Mouse (Mus musculus) stomach, embryonic 14.5 days (tissue): ENCODE data around the gene Magix. TPM values are rescaled to one million over a fixed set of nuclear protein-coding genes. Genes with fewer than 3 reads are reported as not detected.

ENCODE experiments used
- ATAC-seq: fragments of 200-750 bp; cut with Nextera tagmentation; 2 replicates; pipeline ENCODE4 v1.8.0; 2017; ENCODE audit warnings: low read depth, moderate TSS enrichment; ENCODE audit not compliant: insufficient number of reproducible peaks, insufficient read depth, low FRiP score
- H3K27ac ChIP-seq: fragments of 300-500 bp; sonication (generic); 2 replicates; pipeline ENCODE4 v1.5.1; 2014; ENCODE audit warnings: mild to moderate bottlenecking, low read length, moderate library complexity, mixed read lengths
- H3K27me3 ChIP-seq: fragments of 300-500 bp; sonication (generic); 2 replicates; pipeline ENCODE4 v1.6.1; 2014; ENCODE audit warnings: low read length, control low read depth, mixed read lengths; ENCODE audit not compliant: control insufficient read depth, insufficient read depth
- H3K36me3 ChIP-seq: fragments of 300-500 bp; sonication (generic); 2 replicates; pipeline ENCODE4 v1.6.1; 2014; ENCODE audit warnings: mild to moderate bottlenecking, control low read depth, low read length, moderate library complexity, mixed read lengths; ENCODE audit not compliant: control insufficient read depth, insufficient read depth
- H3K4me1 ChIP-seq: fragments of 300-500 bp; sonication (generic); 2 replicates; pipeline ENCODE4 v1.6.1; 2014; ENCODE audit warnings: low read length, control low read depth, mixed read lengths; ENCODE audit not compliant: control insufficient read depth, insufficient read depth
- H3K4me2 ChIP-seq: fragments of 300-500 bp; sonication (generic); replicated peaks from 2 replicates; pipeline ENCODE4 v1.6.1; 2014; ENCODE audit warnings: low read depth, low read length, control low read depth
- H3K4me3 ChIP-seq: fragments of 300-500 bp; sonication (generic); 2 replicates; pipeline ENCODE4 v1.5.1; 2014; ENCODE audit warnings: low read depth, low read length, control low read depth
- H3K9ac ChIP-seq: fragments of 300-500 bp; sonication (generic); replicated peaks from 2 replicates; pipeline ENCODE4 v1.6.1; 2014; ENCODE audit warnings: low read depth, mild to moderate bottlenecking, control low read depth, low read length, moderate library complexity, mixed read lengths
- H3K9me3 ChIP-seq: fragments of 300-500 bp; sonication (generic); 2 replicates; pipeline ENCODE4 v1.6.1; 2016; ENCODE audit warnings: low read depth, low read length, control low read depth; ENCODE audit not compliant: control insufficient read depth
- WGBS: fragments of 180-500 bp; shearing (Covaris S2); extraction: QIAGEN DNeasy Blood & Tissue Kit; methylation state at CpG from one replicate; pipeline ENCODE4 v1.1.7; 2014; 5-methylcytosine and 5-hydroxymethylcytosine counted together
- polyA plus RNA-seq: library from polyadenylated mRNA; unstranded; fragments of >200 nt; fragmentation: Nextera tagmentation; extraction: Ambion mirVana; gene quantifications from 2 replicates; pipeline ENCODE4 v1.2.1, GENCODE M21; 2014

Gene Magix
- polyA plus RNA-seq, 1 experiment from 2014 or later = 0.71 TPM

DNA sequence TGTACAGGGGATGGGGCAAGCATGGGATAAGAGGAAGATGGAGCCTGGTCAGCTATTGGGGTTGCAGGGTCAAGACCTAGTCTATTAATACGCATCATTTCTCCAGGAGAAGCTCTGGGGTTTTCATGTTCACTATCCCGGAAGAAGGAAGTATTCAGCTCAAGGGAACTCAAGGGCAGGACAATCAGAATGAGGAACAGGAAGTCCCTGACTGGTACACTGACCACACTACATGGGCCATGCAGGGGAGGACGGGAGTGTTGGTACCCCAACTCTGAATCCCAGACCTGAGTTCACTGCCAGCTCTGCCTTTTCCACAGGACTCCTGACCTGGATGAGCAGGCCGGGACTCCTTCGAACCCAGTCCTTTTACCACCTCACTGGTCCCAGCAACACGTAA, 48.5 kb downstream of the Magix start:
- H3K9ac ChIP-seq = no peak overlapping the region
- no peaks in the 10 kb centered on the region for H3K27me3 ChIP-seq
- ATAC-seq = no peak
- H3K9me3 ChIP-seq = no peaks in the 10 kb centered on the region
- H3K4me1 ChIP-seq = no peaks in the 10 kb centered on the region
- 83% methylated on average over 6 of the region's 6 CpGs for WGBS
- H3K4me2 ChIP-seq = no peak overlapping the region
- no peak overlapping the region for H3K4me3 ChIP-seq
- H3K36me3 ChIP-seq = no peaks in the 10 kb centered on the region
- no peak overlapping the region for H3K27ac ChIP-seq

Other genes with a start within 250 kb of the Magix start
- 0.07 TPM in 1 of 2 replicates, not detected in the other for gene Foxp3, start 107.6 kb downstream of the Magix start, polyA plus RNA-seq
- 1.9 TPM in 2 replicates for gene Ppp1r3f, start 107.0 kb downstream of the Magix start, polyA plus RNA-seq
- gene Ccdc22, start 75.7 kb downstream of the Magix start, polyA plus RNA-seq = 26.2 and 29.4 TPM in 2 replicates
- 0.13 TPM in 1 of 2 replicates, not detected in the other for gene Cacna1f, start 74.2 kb downstream of the Magix start, polyA plus RNA-seq
- 5.2 and 7.4 TPM in 2 replicates for gene Syp, start 42.8 kb downstream of the Magix start, polyA plus RNA-seq
- 11.1 and 12.0 TPM in 2 replicates for gene Prickle3, start 24.0 kb downstream of the Magix start, polyA plus RNA-seq
- gene Plp2, start 9.9 kb downstream of the Magix start, polyA plus RNA-seq = 299 and 310 TPM in 2 replicates
- 39.0 and 42.0 TPM in 2 replicates for gene Gpkow, start 15.9 kb upstream of the Magix start, polyA plus RNA-seq
- gene Wdr45, start 33.1 kb upstream of the Magix start, polyA plus RNA-seq = 26.7 and 28.8 TPM in 2 replicates
- gene Gm45208, start 41.0 kb upstream of the Magix start, polyA plus RNA-seq = 0.54 TPM in 1 of 2 replicates, not detected in the other
- gene Praf2, start 47.2 kb upstream of the Magix start, polyA plus RNA-seq = 91.5 and 95.7 TPM in 2 replicates
- gene Ccdc120, start 69.7 kb upstream of the Magix start, polyA plus RNA-seq = 18.5 and 24.6 TPM in 2 replicates
- gene Tfe3, start 81.3 kb upstream of the Magix start, polyA plus RNA-seq = 20.9 and 22.3 TPM in 2 replicates
- gene Gripap1, start 108.5 kb upstream of the Magix start, polyA plus RNA-seq = 35.7 and 41.8 TPM in 2 replicates
- gene Kcnd1, start 141.0 kb upstream of the Magix start, polyA plus RNA-seq = 2.8 and 2.9 TPM in 2 replicates
- gene Otud5, start 160.1 kb upstream of the Magix start, polyA plus RNA-seq = 28.5 and 33.6 TPM in 2 replicates
- 8.0 and 10.8 TPM in 2 replicates for gene Pim2, start 197.0 kb upstream of the Magix start, polyA plus RNA-seq
- gene Slc35a2, start 202.8 kb upstream of the Magix start, polyA plus RNA-seq = 16.8 and 17.4 TPM in 2 replicates
- gene Pqbp1, start 218.0 kb upstream of the Magix start, polyA plus RNA-seq = 102 and 104 TPM in 2 replicates
- gene Timm17b, start 218.1 kb upstream of the Magix start, polyA plus RNA-seq = 159 and 172 TPM in 2 replicates
- gene Gm10491, start 226.6 kb upstream of the Magix start, polyA plus RNA-seq = not detected in 2 replicates
- not detected in 2 replicates for gene Gm10490, start 228.3 kb upstream of the Magix start, polyA plus RNA-seq
- gene Pcsk1n, start 238.6 kb upstream of the Magix start, polyA plus RNA-seq = 9.0 and 9.5 TPM in 2 replicates
- not detected in 2 replicates for gene Eras, start 247.4 kb upstream of the Magix start, polyA plus RNA-seq